Mouse (Mus musculus): Measurements from ENCODE around the gene Il17rc. TPM values are rescaled to one million over a fixed set of nuclear protein-coding genes. Genes with fewer than 3 reads are reported as not detected.

The Il17rc gene
- total RNA-seq, 2 experiments from 2014 or later = not detected

DNA sequence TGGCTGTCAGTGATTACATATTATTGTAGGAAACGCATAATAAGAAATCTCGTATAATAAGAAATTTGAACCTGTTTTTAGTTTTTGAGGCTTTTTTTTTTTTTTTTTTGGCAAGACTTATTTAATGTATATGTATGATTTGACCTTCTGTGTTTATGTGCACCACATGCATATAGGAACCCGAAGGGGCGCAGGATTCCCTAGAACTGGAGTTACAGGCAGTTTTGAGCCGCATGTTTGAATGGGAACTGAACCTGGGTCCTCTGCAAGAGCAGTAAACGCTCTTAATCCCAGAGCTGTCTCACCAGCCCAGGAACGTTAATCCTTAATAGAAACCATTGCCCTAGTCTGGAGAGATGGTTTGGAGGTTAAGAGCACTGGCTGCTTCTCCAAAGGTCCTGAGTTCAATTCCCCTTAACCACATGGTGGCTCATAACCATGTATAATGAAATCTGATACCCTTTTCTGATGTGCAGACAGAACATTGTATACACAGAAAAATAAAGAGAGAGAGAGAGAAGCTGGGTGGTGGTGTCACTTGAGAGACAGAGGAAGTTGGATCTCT is 60.7 kb downstream of the Il17rc start:
- no peak for ATAC-seq (replicated peaks; ENCODE audit: low FRiP score, low TSS enrichment, poor library complexity, severe bottlenecking)

Other genes starting within 250 kb of the Il17rc start
- 17.0 and 26.6 TPM in 2 replicates for gene Mtmr14, start 233.6 kb upstream of the Il17rc start, total RNA-seq (2014; fragmentation: Nextera tagmentation)
- gene Mtmr14, start 233.6 kb upstream of the Il17rc start, total RNA-seq (2017) = 13.8 and 21.8 TPM in 2 replicates
- 0.74 and 0.99 TPM in 2 replicates for gene Cpne9, start 189.1 kb upstream of the Il17rc start, total RNA-seq (2014; fragmentation: Nextera tagmentation)
- 0.42 TPM in 1 of 2 replicates, not detected in the other for gene Cpne9, start 189.1 kb upstream of the Il17rc start, total RNA-seq (2017)
- gene Brpf1, start 164.3 kb upstream of the Il17rc start, total RNA-seq (2014; fragmentation: Nextera tagmentation) = 45.0 and 53.5 TPM in 2 replicates
- gene Brpf1, start 164.3 kb upstream of the Il17rc start, total RNA-seq (2017) = 20.3 and 22.0 TPM in 2 replicates
- 9.9 and 23.7 TPM in 2 replicates for gene Ogg1, start 144.5 kb upstream of the Il17rc start, total RNA-seq (2014; fragmentation: Nextera tagmentation)
- gene Ogg1, start 144.5 kb upstream of the Il17rc start, total RNA-seq (2017) = 3.8 and 9.4 TPM in 2 replicates
- gene Camk1, start 127.4 kb upstream of the Il17rc start, total RNA-seq (2014; fragmentation: Nextera tagmentation) = 1.2 and 2.2 TPM in 2 replicates
- 2.9 and 17.8 TPM in 2 replicates for gene Camk1, start 127.4 kb upstream of the Il17rc start, total RNA-seq (2017)
- 23.5 and 40.8 TPM in 2 replicates for gene Tada3, start 93.5 kb upstream of the Il17rc start, total RNA-seq (2014; fragmentation: Nextera tagmentation)
- gene Tada3, start 93.5 kb upstream of the Il17rc start, total RNA-seq (2017) = 19.8 and 20.3 TPM in 2 replicates
- 128 and 162 TPM in 2 replicates for gene Arpc4, start 93.3 kb upstream of the Il17rc start, total RNA-seq (2014; fragmentation: Nextera tagmentation)
- gene Arpc4, start 93.3 kb upstream of the Il17rc start, total RNA-seq (2017) = 137 and 152 TPM in 2 replicates
- gene Ttll3, start 82.2 kb upstream of the Il17rc start, total RNA-seq (2014; fragmentation: Nextera tagmentation) = 2.1 and 7.9 TPM in 2 replicates
- 0.50 and 0.80 TPM in 2 replicates for gene Ttll3, start 82.2 kb upstream of the Il17rc start, total RNA-seq (2017)
- gene Rpusd3, start 52.1 kb upstream of the Il17rc start, total RNA-seq (2014; fragmentation: Nextera tagmentation) = 13.5 and 14.5 TPM in 2 replicates
- gene Rpusd3, start 52.1 kb upstream of the Il17rc start, total RNA-seq (2017) = 16.8 and 25.1 TPM in 2 replicates
- gene Cidec, start 35.7 kb upstream of the Il17rc start, total RNA-seq (2014; fragmentation: Nextera tagmentation) = not detected in 2 replicates
- gene Cidec, start 35.7 kb upstream of the Il17rc start, total RNA-seq (2017) = not detected in 2 replicates
- 44.8 and 53.4 TPM in 2 replicates for gene Jagn1, start 28.9 kb upstream of the Il17rc start, total RNA-seq (2014; fragmentation: Nextera tagmentation)
- 29.4 and 50.3 TPM in 2 replicates for gene Jagn1, start 28.9 kb upstream of the Il17rc start, total RNA-seq (2017)
- 0.45 TPM in 1 of 2 replicates, not detected in the other for gene Il17re, start 12.9 kb upstream of the Il17rc start, total RNA-seq (2014; fragmentation: Nextera tagmentation)
- not detected in 2 replicates for gene Il17re, start 12.9 kb upstream of the Il17rc start, total RNA-seq (2017)
- gene Creld1, start 11.9 kb downstream of the Il17rc start, total RNA-seq (2014; fragmentation: Nextera tagmentation) = 8.0 and 8.8 TPM in 2 replicates
- gene Creld1, start 11.9 kb downstream of the Il17rc start, total RNA-seq (2017) = 1.6 and 6.1 TPM in 2 replicates
- gene Prrt3, start 30.5 kb downstream of the Il17rc start, total RNA-seq (2014; fragmentation: Nextera tagmentation) = 0.37 TPM in 1 of 2 replicates, not detected in the other
- not detected in 2 replicates for gene Prrt3, start 30.5 kb downstream of the Il17rc start, total RNA-seq (2017)
- gene Emc3, start 60.2 kb downstream of the Il17rc start, total RNA-seq (2014; fragmentation: Nextera tagmentation) = 49.4 and 61.7 TPM in 2 replicates
- gene Emc3, start 60.2 kb downstream of the Il17rc start, total RNA-seq (2017) = 28.3 and 43.9 TPM in 2 replicates
- gene Fancd2, start 60.3 kb downstream of the Il17rc start, total RNA-seq (2014; fragmentation: Nextera tagmentation) = 35.7 and 47.0 TPM in 2 replicates
- gene Fancd2, start 60.3 kb downstream of the Il17rc start, total RNA-seq (2017) = 31.3 and 43.7 TPM in 2 replicates
- 0.37 TPM in 1 of 2 replicates, not detected in the other for gene Fancd2os, start 129.3 kb downstream of the Il17rc start, total RNA-seq (2014; fragmentation: Nextera tagmentation)
- not detected in 2 replicates for gene Fancd2os, start 129.3 kb downstream of the Il17rc start, total RNA-seq (2017)
- 136 and 142 TPM in 2 replicates for gene Brk1, start 133.3 kb downstream of the Il17rc start, total RNA-seq (2014; fragmentation: Nextera tagmentation)
- gene Brk1, start 133.3 kb downstream of the Il17rc start, total RNA-seq (2017) = 68.2 and 68.8 TPM in 2 replicates
- gene Vhl, start 152.5 kb downstream of the Il17rc start, total RNA-seq (2014; fragmentation: Nextera tagmentation) = 12.5 and 15.2 TPM in 2 replicates
- gene Vhl, start 152.5 kb downstream of the Il17rc start, total RNA-seq (2017) = 7.8 and 8.6 TPM in 2 replicates
- 18.6 and 21.6 TPM in 2 replicates for gene Irak2, start 167.0 kb downstream of the Il17rc start, total RNA-seq (2014; fragmentation: Nextera tagmentation)
- gene Irak2, start 167.0 kb downstream of the Il17rc start, total RNA-seq (2017) = 30.4 and 37.3 TPM in 2 replicates
- gene Tatdn2, start 225.6 kb downstream of the Il17rc start, total RNA-seq (2014; fragmentation: Nextera tagmentation) = 48.5 and 69.9 TPM in 2 replicates
- gene Tatdn2, start 225.6 kb downstream of the Il17rc start, total RNA-seq (2017) = 152 and 155 TPM in 2 replicates
- gene Ghrl, start 248.5 kb downstream of the Il17rc start, total RNA-seq (2014; fragmentation: Nextera tagmentation) = not detected in 2 replicates
- not detected in 2 replicates for gene Ghrl, start 248.5 kb downstream of the Il17rc start, total RNA-seq (2017)

All from megakaryocyte-erythroid progenitor cell, adult 5-6 weeks (primary cell).